Mouse (Mus musculus) gastrocnemius, postnatal 4 days (tissue): Measurements from ENCODE around the gene Prkar1b. TPM values are rescaled to one million over a fixed set of nuclear protein-coding genes. Genes with fewer than 3 reads are reported as not detected.

Source experiments
- DNase-seq, 2 experiments: peaks; one replicate each; pipeline ENCODE4 v3.0.0; 2021 to 2022; ENCODE audit warnings: low spot score in 2 of 2, mixed read lengths in 2 of 2
- total RNA-seq, 2 experiments: library from RNA; stranded (reverse); gene quantifications; 2 replicates each; pipeline ENCODE4 v1.2.3; 2021

The Prkar1b gene
- total RNA-seq, 2 experiments from 2014 or later: 3.9 to 5.1 TPM

GRCm38 (mm10) chr5:139066861-139067614, 82.8 kb downstream of the Prkar1b start:
- no peak for DNase-seq

GRCm38 (mm10) chr5:139064611-139065010, 85.2 kb downstream of the Prkar1b start:
- DNase-seq: peak in 1 of 2 experiments; percentile 38

- no peak for DNase-seq
These were observed 88.1 kb downstream of the Prkar1b start for GRCm38 (mm10) chr5:139061680-139062079.

GRCm38 (mm10) chr5:139060460-139061051, 89.2 kb downstream of the Prkar1b start:
- no peak for DNase-seq

- no peak for DNase-seq
These were observed 96.6 kb downstream of the Prkar1b start for GRCm38 (mm10) chr5:139053176-139053575.

- no peak for DNase-seq
These were observed 98.5 kb downstream of the Prkar1b start for GRCm38 (mm10) chr5:139051276-139051675.

GRCm38 (mm10) chr5:139049367-139049766, 100.4 kb downstream of the Prkar1b start:
- DNase-seq: no peak

- DNase-seq: no peak
These were observed 102.6 kb downstream of the Prkar1b start for GRCm38 (mm10) chr5:139047171-139047570.

- DNase-seq: no peak
These were observed 103.2 kb downstream of the Prkar1b start for GRCm38 (mm10) chr5:139046636-139047035.

- DNase-seq: no peak
These were observed 106.3 kb downstream of the Prkar1b start for GRCm38 (mm10) chr5:139043546-139043945.

- no peak for DNase-seq
These were observed 107.5 kb downstream of the Prkar1b start for GRCm38 (mm10) chr5:139042299-139042698.

- no peak for DNase-seq
These were observed 114.6 kb downstream of the Prkar1b start for GRCm38 (mm10) chr5:139035171-139035570.

GRCm38 (mm10) chr5:139034746-139035145, 115.1 kb downstream of the Prkar1b start:
- no peak for DNase-seq

- peak in 1 of 2 experiments; percentile 34 for DNase-seq
These were observed 116.1 kb downstream of the Prkar1b start for GRCm38 (mm10) chr5:139033406-139034317.

- no peak for DNase-seq
These were observed 122.2 kb downstream of the Prkar1b start for GRCm38 (mm10) chr5:139027603-139028002.

- DNase-seq: no peak
These were observed 125.3 kb downstream of the Prkar1b start for GRCm38 (mm10) chr5:139024351-139025105.

GRCm38 (mm10) chr5:139020595-139020994, 129.2 kb downstream of the Prkar1b start:
- DNase-seq: no peak

GRCm38 (mm10) chr5:139017371-139018124, 132.3 kb downstream of the Prkar1b start:
- DNase-seq: peak in 1 of 2 experiments; percentile 66

GRCm38 (mm10) chr5:139015097-139015496, 134.7 kb downstream of the Prkar1b start:
- peak in 1 of 2 experiments; percentile 46 for DNase-seq

GRCm38 (mm10) chr5:139010649-139011048, 139.2 kb downstream of the Prkar1b start:
- DNase-seq: no peak
